Mouse (Mus musculus): ENCODE measurements around the gene Tbc1d22a.

DNA sequence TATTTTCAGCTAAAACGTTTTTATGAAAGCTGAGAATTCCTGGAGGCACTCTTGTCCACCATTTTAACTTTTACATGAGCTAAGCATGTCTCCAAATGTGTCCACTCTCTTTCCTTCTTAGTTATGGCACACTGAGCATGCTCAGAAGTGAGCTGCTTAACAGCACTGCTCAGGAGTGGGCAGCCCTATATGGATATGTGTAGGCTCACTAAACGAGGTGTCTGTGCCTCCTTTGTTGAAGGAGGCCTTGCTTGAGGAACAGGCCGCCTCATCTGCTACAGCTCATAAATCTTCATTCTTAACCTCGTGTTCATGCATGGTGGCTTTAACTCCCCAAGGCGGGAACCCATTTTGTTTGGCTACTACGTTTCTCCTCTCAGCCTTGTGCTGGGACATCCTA is 262.8 kb downstream of the Tbc1d22a start:
- no peak for TF ChIP-seq CTCF (IDR thresholded peaks at IDR 0.05; ENCODE audit: low read depth)
- no peak for TF ChIP-seq EP300 (optimal IDR thresholded peaks at IDR 0.05)
